Mouse (Mus musculus): ENCODE data around the gene Usp11. TPM values are rescaled to one million over a fixed set of nuclear protein-coding genes. Genes with fewer than 3 reads are reported as not detected.
"Not testable (repeated sequence)": the region's sequence is repeated elsewhere in the genome, so short reads cannot be mapped to it uniquely, and the experiment has no call there.

Gene Usp11
- polyA plus RNA-seq, 1 experiment from 2014 or later = 3.8 TPM

DNA sequence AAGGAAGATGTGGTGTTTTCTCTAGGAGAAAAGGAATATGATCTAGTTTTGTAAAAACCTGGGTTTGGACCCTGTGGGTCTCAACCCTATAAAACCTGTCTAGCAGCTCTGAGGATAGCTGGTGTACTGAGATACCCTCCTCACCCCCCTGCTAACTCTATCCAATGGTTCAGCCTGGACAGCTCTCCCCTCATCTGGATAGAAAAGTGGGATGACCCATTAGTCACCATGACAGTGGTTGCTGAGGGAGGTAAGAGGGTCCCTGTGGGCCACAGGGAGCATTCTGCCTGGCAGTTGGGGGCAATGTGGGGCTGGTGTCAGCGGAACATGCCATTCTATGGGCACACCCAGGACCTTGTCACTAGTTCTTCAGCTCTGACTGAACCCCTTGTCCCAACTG, 11.1 kb upstream of the Usp11 start:
- H3K4me1 ChIP-seq (replicated peaks; ENCODE audit: control insufficient read depth, insufficient read depth) = no peaks in the 10 kb centered on the region
- H3K36me3 ChIP-seq (ENCODE audit: control insufficient read depth, insufficient read depth, low read length) = no peaks in the 10 kb centered on the region
- H3K9me3 ChIP-seq (ENCODE audit: control insufficient read depth, low read length) = no peaks in the 10 kb centered on the region
- no peak overlapping the region for H3K9ac ChIP-seq (ENCODE audit: low read length)
- TF ChIP-seq CTCF (IDR thresholded peaks at IDR 0.05; ENCODE audit: low read depth) = no peak
- no peak for TF ChIP-seq EP300 (optimal IDR thresholded peaks at IDR 0.05)
- ATAC-seq (ENCODE audit: low FRiP score, low TSS enrichment) = no peak
- no peak for DNase-seq (ENCODE audit: low spot score)
- no peaks in the 10 kb centered on the region for H3K27me3 ChIP-seq (ENCODE audit: control insufficient read depth, insufficient read depth, low read length)
- 78% methylated on average over 1 of the region's 1 CpGs for WGBS
- H3K27ac ChIP-seq (replicated peaks) = no peak overlapping the region
- no peak overlapping the region for H3K4me3 ChIP-seq (ENCODE audit: low read depth, low read length)
- H3K4me2 ChIP-seq (replicated peaks; ENCODE audit: low read depth) = no peak overlapping the region

DNA sequence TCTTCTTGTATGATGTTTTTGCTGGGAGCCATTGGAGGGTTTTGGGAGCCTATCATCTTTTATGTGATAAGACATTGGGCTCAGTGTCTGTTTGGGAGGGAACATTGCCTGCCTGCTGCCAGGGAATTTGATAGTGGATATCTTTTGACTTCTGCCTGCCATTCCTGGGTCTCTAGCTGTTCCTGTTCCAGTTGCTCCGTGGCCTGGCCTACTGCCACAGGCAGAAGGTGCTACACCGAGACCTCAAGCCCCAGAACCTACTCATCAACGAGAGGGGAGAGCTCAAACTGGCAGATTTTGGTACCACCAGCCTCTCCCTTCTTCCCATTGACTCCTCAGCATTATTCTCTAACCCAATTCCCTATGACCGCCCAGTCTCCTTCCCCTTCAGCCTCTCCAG, 7.9 kb upstream of the Usp11 start:
- H3K27ac ChIP-seq (replicated peaks) = no peak overlapping the region
- no peak overlapping the region for H3K9ac ChIP-seq (ENCODE audit: low read length)
- H3K27me3 ChIP-seq (ENCODE audit: control insufficient read depth, insufficient read depth, low read length) = no peaks in the 10 kb centered on the region
- ATAC-seq (ENCODE audit: low FRiP score, low TSS enrichment) = no peak
- WGBS = 92% methylated on average over 4 of the region's 4 CpGs
- H3K4me1 ChIP-seq (replicated peaks; ENCODE audit: control insufficient read depth, insufficient read depth) = no peaks in the 10 kb centered on the region
- no peak for TF ChIP-seq EP300 (optimal IDR thresholded peaks at IDR 0.05)
- TF ChIP-seq CTCF (IDR thresholded peaks at IDR 0.05; ENCODE audit: low read depth) = no peak
- H3K9me3 ChIP-seq (ENCODE audit: control insufficient read depth, low read length) = no peaks in the 10 kb centered on the region
- H3K36me3 ChIP-seq (ENCODE audit: control insufficient read depth, insufficient read depth, low read length) = no peaks in the 10 kb centered on the region
- H3K4me2 ChIP-seq (replicated peaks; ENCODE audit: low read depth) = no peak overlapping the region
- no peak for DNase-seq (ENCODE audit: low spot score)
- H3K4me3 ChIP-seq (ENCODE audit: low read depth, low read length) = no peak overlapping the region

DNA sequence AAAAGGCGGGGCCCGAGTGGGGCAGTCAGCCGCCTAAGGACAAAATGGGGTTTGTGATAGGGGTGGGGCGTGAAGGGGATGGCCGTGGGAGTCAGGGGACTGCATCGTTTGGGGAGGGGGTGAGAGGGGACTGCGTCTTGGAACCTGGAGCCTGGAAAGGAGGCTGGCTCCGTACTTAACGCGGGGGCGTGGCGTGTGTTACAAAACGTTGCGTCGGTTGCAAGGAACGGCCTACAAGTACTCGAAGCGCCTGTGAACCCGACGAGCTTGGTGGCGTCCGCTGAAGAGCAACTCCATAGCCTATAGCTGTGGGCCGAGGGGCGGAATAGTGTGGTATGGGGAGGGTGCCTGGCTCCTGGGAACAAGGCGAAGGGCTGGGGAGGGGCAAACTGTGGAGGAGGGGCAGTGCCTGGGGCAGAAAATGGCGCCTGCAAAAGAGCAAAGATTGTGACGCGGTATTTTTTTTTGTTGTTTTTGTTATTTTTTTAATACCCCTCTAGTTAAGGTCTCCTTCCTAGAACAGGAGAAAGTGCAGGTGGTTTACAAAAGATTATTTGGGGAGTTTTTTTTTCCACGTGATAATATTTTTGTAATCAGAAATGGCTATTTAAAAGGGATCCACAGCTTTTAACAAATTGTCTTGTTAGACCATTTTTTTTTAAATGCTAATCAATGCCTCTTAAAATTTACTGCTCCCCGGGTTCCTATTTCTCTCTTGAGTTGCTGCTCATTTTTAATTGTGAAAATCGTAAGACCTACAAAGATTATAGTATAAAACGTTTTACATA, 783 bp downstream of the Usp11 start:
- Histone ChIP-seq H3K36me3 (ENCODE audit: control insufficient read depth, insufficient read depth, low read length) (no peaks in the 10 kb centered on the region), H3K9ac (ENCODE audit: low read length) (peak overlapping the region; percentile 68), H3K4me1 (replicated peaks; ENCODE audit: control insufficient read depth, insufficient read depth) (no peaks in the 10 kb centered on the region), H3K9me3 (ENCODE audit: control insufficient read depth, low read length) (no peaks in the 10 kb centered on the region), H3K27me3 (ENCODE audit: control insufficient read depth, insufficient read depth, low read length) (no peaks in the 10 kb centered on the region), H3K4me3 (ENCODE audit: low read depth, low read length) (peak overlapping the region; percentile 53), H3K4me2 (replicated peaks; ENCODE audit: low read depth) (peak overlapping the region; percentile 58), H3K27ac (replicated peaks) (peak overlapping the region; percentile 88)
- 14% methylated on average over 32 of the region's 32 CpGs for WGBS
- ATAC-seq (ENCODE audit: low FRiP score, low TSS enrichment) (peak; percentile 98), DNase-seq (ENCODE audit: low spot score) (peak; percentile 83)
- TF ChIP-seq EP300 (optimal IDR thresholded peaks at IDR 0.05) = no peak
- TF ChIP-seq CTCF (IDR thresholded peaks at IDR 0.05; ENCODE audit: low read depth) = no peak

DNA sequence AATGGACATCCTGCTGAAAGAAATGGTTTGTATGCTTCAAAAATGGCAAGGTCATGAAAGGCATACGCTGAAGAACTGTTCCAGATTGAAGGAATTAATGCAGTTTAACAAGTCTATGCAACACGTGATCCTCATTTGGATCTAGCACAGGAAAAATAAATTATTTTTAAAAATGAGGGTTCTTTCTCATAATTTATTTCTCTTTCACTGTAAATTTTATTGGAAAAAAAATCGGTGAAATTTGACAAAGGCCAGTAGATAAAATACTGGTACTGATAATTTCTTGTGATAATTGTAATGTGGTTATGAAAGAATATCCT, 1.3 kb downstream of the Usp11 start:
- 10% methylated on average over 3 of the region's 3 CpGs for WGBS
- TF ChIP-seq EP300 (optimal IDR thresholded peaks at IDR 0.05) = no peak
- no peak for TF ChIP-seq CTCF (IDR thresholded peaks at IDR 0.05; ENCODE audit: low read depth)
- Histone ChIP-seq H3K4me1 (replicated peaks; ENCODE audit: control insufficient read depth, insufficient read depth) (no peaks in the 10 kb centered on the region), H3K27me3 (ENCODE audit: control insufficient read depth, insufficient read depth, low read length) (no peaks in the 10 kb centered on the region), H3K4me2 (replicated peaks; ENCODE audit: low read depth) (peak overlapping the region; percentile 58), H3K27ac (replicated peaks) (no peak overlapping the region), H3K9me3 (ENCODE audit: control insufficient read depth, low read length) (no peaks in the 10 kb centered on the region), H3K36me3 (ENCODE audit: control insufficient read depth, insufficient read depth, low read length) (no peaks in the 10 kb centered on the region), H3K4me3 (ENCODE audit: low read depth, low read length) (peak overlapping the region; percentile 53; the same call in 1 of the 2 replicates), H3K9ac (ENCODE audit: low read length) (no peak overlapping the region)
- DNase-seq (ENCODE audit: low spot score) = no peak
- ATAC-seq (ENCODE audit: low FRiP score, low TSS enrichment) = no peak

DNA sequence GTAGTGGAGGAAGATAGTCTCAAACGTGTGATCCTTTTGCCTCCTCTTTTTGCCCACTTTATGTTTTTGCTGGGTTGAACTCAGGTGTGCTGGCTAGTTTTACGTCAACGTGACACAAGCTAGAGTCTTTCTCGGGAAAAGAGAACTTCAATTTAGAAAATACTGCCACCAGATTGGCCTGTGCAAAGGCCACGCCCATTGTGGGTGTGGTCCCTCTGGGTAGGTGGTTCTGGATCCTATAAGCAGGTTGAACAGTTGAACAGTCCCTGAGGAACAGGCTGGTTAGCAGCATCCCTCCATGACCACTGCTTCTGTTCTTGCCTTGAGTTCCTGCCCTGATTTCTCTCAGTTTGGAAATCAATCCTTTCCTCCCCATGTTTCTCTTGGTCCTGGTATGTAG, 25.0 kb downstream of the Usp11 start:
- Histone ChIP-seq H3K4me3 (ENCODE audit: low read depth, low read length) (no peak overlapping the region), H3K9me3 (ENCODE audit: control insufficient read depth, low read length) (no peaks in the 10 kb centered on the region), H3K27me3 (ENCODE audit: control insufficient read depth, insufficient read depth, low read length) (no peaks in the 10 kb centered on the region), H3K4me1 (replicated peaks; ENCODE audit: control insufficient read depth, insufficient read depth) (no peaks in the 10 kb centered on the region), H3K27ac (replicated peaks) (no peak overlapping the region), H3K9ac (ENCODE audit: low read length) (no peak overlapping the region), H3K4me2 (replicated peaks; ENCODE audit: low read depth) (no peak overlapping the region), H3K36me3 (ENCODE audit: control insufficient read depth, insufficient read depth, low read length) (no peaks in the 10 kb centered on the region)
- 67% methylated on average over 5 of the region's 5 CpGs for WGBS
- no peak for TF ChIP-seq CTCF (IDR thresholded peaks at IDR 0.05; ENCODE audit: low read depth)
- no peak for TF ChIP-seq EP300 (optimal IDR thresholded peaks at IDR 0.05)
- no peak for ATAC-seq (ENCODE audit: low FRiP score, low TSS enrichment)
- no peak for DNase-seq (ENCODE audit: low spot score)

DNA sequence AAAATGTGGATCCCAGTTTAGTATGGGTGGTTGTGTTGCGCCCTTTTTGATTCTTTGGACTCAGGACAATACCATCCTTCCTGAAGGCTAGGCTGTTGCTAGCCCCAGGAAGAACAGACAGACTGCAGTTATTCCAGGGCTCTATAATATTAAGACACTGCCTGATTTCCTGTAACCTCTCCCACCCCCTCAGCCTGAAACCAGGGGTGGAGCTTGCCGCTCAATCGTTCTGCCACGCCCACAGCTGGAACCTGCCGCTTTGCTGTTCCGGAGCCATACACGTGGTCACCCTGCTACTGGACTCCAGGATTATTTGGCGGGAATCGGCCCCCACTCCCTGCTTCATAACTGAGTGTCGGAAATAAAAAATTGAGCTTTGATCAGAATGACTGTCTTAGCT, 26.3 kb downstream of the Usp11 start:
- H3K27me3 ChIP-seq (ENCODE audit: control insufficient read depth, insufficient read depth, low read length); H3K36me3 ChIP-seq (ENCODE audit: control insufficient read depth, insufficient read depth, low read length); H3K27ac ChIP-seq (replicated peaks); H3K9ac ChIP-seq (ENCODE audit: low read length); ATAC-seq (ENCODE audit: low FRiP score, low TSS enrichment); H3K9me3 ChIP-seq (ENCODE audit: control insufficient read depth, low read length); H3K4me3 ChIP-seq (ENCODE audit: low read depth, low read length); H3K4me1 ChIP-seq (replicated peaks; ENCODE audit: control insufficient read depth, insufficient read depth); H3K4me2 ChIP-seq (replicated peaks; ENCODE audit: low read depth): not testable (repeated sequence)
- peak; percentile 13 for DNase-seq (ENCODE audit: low spot score)
- WGBS = 39% methylated on average over 10 of the region's 10 CpGs
